Mouse (Mus musculus) urinary bladder, adult 18-20 months (tissue): ENCODE measurements around the gene Fcrlb.

Experiments used
- DNase-seq, 2 experiments: peaks; one replicate each; pipeline ENCODE4 v3.0.0; 2022; ENCODE audit warnings: low spot score in 2 of 2, mixed read lengths in 2 of 2

Fcrlb gene

GRCm38 (mm10) chr1:170868107-170868904, 44.4 kb downstream of the Fcrlb start:
- peak; percentile 52 to 68 for DNase-seq

GRCm38 (mm10) chr1:170867691-170868105, 45.0 kb downstream of the Fcrlb start, which contains the start of gene Atf6:
Gene Atf6, minus strand, starts transcription at chr1:170867771.
- DNase-seq, result peak; percentile 95 to 99

- no peak for DNase-seq
Observed at GRCm38 (mm10) chr1:170866992-170867690, 45.6 kb downstream of the Fcrlb start.

- no peak for DNase-seq
Observed at GRCm38 (mm10) chr1:170865406-170865805, 47.3 kb downstream of the Fcrlb start.

- no peak for DNase-seq
Observed at GRCm38 (mm10) chr1:170864754-170865153, 48.0 kb downstream of the Fcrlb start.

- DNase-seq, result no peak
Observed at GRCm38 (mm10) chr1:170864234-170864633, 48.5 kb downstream of the Fcrlb start.

- DNase-seq, result no peak
Observed at GRCm38 (mm10) chr1:170863033-170863432, 49.7 kb downstream of the Fcrlb start.

GRCm38 (mm10) chr1:170862435-170862717, 50.4 kb downstream of the Fcrlb start:
- no peak for DNase-seq

GRCm38 (mm10) chr1:170861671-170862434, 50.9 kb downstream of the Fcrlb start:
- DNase-seq, result no peak

GRCm38 (mm10) chr1:170858872-170859271, 53.9 kb downstream of the Fcrlb start:
- no peak for DNase-seq

GRCm38 (mm10) chr1:170857369-170857768, 55.4 kb downstream of the Fcrlb start:
- DNase-seq, result no peak
